Mouse (Mus musculus) liver, adult 2 months (tissue): ENCODE measurements around the gene Pard3. TPM values are rescaled to one million over a fixed set of nuclear protein-coding genes. Genes with fewer than 3 reads are reported as not detected.

Experiments
- DNase-seq: peaks from one replicate; pipeline ENCODE4 v3.0.0-alpha.2; 2011; ENCODE audit warnings: low read depth, low spot score; ENCODE audit errors: extremely low read depth
- H3K27ac ChIP-seq: fragments of 200-500 bp; replicated peaks from 2 replicates; pipeline ENCODE4 v1.5.1; 2012; ENCODE audit warnings: low read depth, mild to moderate bottlenecking, control low read depth, inconsistent platforms, low read length; ENCODE audit not compliant: insufficient read depth
- H3K27me3 ChIP-seq: fragments of 200-500 bp; 2 replicates; pipeline ENCODE4 v1.6.1; 2012; ENCODE audit warnings: mild to moderate bottlenecking, moderate library complexity, low read length, inconsistent platforms; ENCODE audit not compliant: control insufficient read depth, insufficient read depth
- H3K36me3 ChIP-seq: fragments of 200-500 bp; 2 replicates; pipeline ENCODE4 v1.6.1; 2012; ENCODE audit warnings: low read length, inconsistent platforms; ENCODE audit not compliant: control insufficient read depth, insufficient read depth
- H3K4me1 ChIP-seq: fragments of 200-500 bp; 2 replicates; pipeline ENCODE4 v1.6.1; 2011; ENCODE audit warnings: low read length; ENCODE audit not compliant: control insufficient read depth, insufficient read depth
- H3K4me3 ChIP-seq: fragments of 200-500 bp; 2 replicates; pipeline ENCODE4 v1.5.1; 2011; ENCODE audit warnings: low read depth, mild to moderate bottlenecking, control low read depth, low read length, moderate library complexity; ENCODE audit not compliant: insufficient read depth
- H3K79me2 ChIP-seq: fragments of 200-500 bp; 2 replicates; pipeline ENCODE4 v1.6.1; 2012; ENCODE audit warnings: inconsistent platforms, mild to moderate bottlenecking, low read length, moderate library complexity; ENCODE audit not compliant: control insufficient read depth, insufficient read depth
- H3K9ac ChIP-seq: fragments of 200-500 bp; 2 replicates; pipeline ENCODE4 v1.6.1; 2012; ENCODE audit warnings: low read depth, mild to moderate bottlenecking, control low read depth, inconsistent platforms, low read length
- CTCF ChIP-seq: fragments of 200-500 bp; IDR thresholded peaks from 2 replicates; pipeline ENCODE4 v1.5.1; 2011; ENCODE audit warnings: low read depth, low read length, control low read depth
- POLR2A ChIP-seq: fragments of 200-500 bp; IDR thresholded peaks from 2 replicates; pipeline ENCODE4 v1.6.1; 2011; ENCODE audit warnings: low read length, control low read depth; ENCODE audit not compliant: insufficient read depth; ENCODE audit errors: extremely low read depth
- WGBS: fragments of 180-500 bp; shearing (Covaris S2); methylation state at CpG from one replicate; pipeline ENCODE4 v1.1.7; 2018; 5-methylcytosine and 5-hydroxymethylcytosine counted together
- polyA plus RNA-seq: library from polyadenylated mRNA; depleted of rRNA; stranded (reverse); fragments of >200 nt; gene quantifications from 2 replicates; pipeline ENCODE4 v1.2.3, GENCODE M21; 2012
- total RNA-seq: library from RNA; depleted of rRNA; stranded (reverse); fragments of >200 nt; gene quantifications from 2 replicates; pipeline ENCODE4 v1.2.3, GENCODE M21; 2014

The Pard3 gene
- total and polyA plus RNA-seq, 2 experiments, result 47.4 to 61.4 TPM

DNA sequence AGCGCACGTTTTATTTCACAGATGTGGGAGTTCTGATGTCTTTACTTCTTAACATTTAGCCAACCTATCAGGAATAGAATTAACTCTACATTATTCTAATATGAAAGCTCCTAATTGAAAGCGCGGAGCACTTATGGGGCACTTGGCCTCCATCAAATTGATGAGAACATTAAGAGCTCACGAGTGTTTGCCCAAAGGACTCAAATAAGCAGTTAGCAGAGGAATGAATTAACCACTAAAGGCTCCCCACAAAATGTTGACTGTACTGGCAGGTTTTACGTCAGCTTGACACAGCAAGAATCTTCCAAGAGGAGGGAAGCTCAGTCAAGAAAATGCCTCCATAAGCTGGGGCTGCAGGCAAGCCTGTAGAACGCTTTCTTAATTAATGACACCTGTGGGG is 32.1 kb downstream of the Pard3 start:
- Histone ChIP-seq H3K4me1 (peaks cover 16% of the 10 kb centered on the region), H3K36me3 (no peaks in the 10 kb centered on the region), H3K79me2 (peaks cover 34% of the 10 kb centered on the region; the same call in 1 of the 2 replicates), H3K27me3 (no peaks in the 10 kb centered on the region), H3K9ac (no peak overlapping the region), H3K27ac (no peak overlapping the region), H3K4me3 (no peak overlapping the region)
- no peak for DNase-seq
- WGBS, result 89% methylated on average over 7 of the region's 7 CpGs
- TF ChIP-seq CTCF, result no peak
- TF ChIP-seq POLR2A, result no peak

DNA sequence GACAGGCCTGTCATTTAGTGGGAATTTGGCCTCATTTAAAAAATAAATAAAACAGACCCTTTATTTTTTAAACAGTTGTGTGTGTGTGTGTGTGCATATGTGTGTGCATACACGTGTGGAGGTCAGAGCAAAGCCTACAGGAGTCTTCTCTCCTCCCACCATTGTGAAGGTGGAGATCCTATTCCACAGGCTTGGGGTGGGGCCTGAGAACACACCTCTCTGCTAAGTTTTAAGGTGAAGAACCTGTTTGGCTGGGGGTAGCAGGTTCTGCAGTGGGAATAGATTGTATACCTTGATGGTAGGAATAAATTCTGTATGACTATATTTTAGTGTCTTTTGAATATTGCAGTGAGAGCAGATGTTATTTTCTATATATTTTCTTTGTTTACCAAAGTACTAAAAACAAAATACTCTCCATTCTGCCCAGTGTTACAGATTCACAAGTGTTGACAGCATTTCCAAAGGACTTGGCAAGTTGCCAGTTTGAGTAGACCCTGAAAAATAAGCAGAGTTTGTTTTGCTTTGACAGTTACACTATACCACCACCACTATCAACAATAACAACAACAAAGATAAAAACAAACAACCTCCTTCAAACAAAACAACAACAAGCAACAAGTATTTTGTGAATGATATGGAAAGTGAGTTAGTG is 35.9 kb downstream of the Pard3 start:
- H3K9ac ChIP-seq, result no peak overlapping the region
- no peak overlapping the region for H3K4me3 ChIP-seq
- no peaks in the 10 kb centered on the region for H3K27me3 ChIP-seq
- peaks cover 11% of the 10 kb centered on the region for H3K4me1 ChIP-seq
- 53% methylated on average over 1 of the region's 1 CpGs for WGBS
- peaks cover 38% of the 10 kb centered on the region; the same call in 1 of the 2 replicates for H3K79me2 ChIP-seq
- H3K36me3 ChIP-seq, result no peaks in the 10 kb centered on the region
- TF ChIP-seq CTCF (no peak), POLR2A (no peak)
- DNase-seq, result no peak
- no peak overlapping the region for H3K27ac ChIP-seq

DNA sequence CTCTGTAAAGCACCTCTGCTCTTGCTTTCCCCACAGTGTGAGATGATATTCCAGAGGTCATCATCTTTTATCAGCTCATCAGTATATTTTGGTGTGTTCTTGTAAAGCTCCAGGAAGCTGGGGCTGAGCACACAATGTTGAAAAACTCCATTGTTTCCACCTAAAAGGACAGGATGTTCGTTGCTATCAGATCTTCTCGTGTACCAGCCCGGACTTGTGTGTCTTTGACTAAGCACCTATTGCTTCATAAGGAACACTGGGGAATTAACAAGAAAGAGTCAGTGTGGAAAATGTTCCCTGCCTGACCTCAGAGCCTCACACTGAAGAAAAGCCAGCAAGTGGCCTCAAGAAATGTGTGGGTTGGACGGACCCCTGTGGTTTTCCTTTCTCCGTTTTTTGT is 39.6 kb downstream of the Pard3 start:
- H3K9ac ChIP-seq, result no peak overlapping the region
- 55% methylated on average over 5 of the region's 5 CpGs for WGBS
- H3K27me3 ChIP-seq, result no peaks in the 10 kb centered on the region
- TF ChIP-seq CTCF (no peak), POLR2A (no peak)
- H3K27ac ChIP-seq, result no peak overlapping the region
- H3K4me3 ChIP-seq, result no peak overlapping the region
- DNase-seq, result no peak
- peaks cover 45% of the 10 kb centered on the region; the same call in 1 of the 2 replicates for H3K79me2 ChIP-seq
- H3K4me1 ChIP-seq, result peaks cover 8% of the 10 kb centered on the region
- H3K36me3 ChIP-seq, result no peaks in the 10 kb centered on the region

DNA sequence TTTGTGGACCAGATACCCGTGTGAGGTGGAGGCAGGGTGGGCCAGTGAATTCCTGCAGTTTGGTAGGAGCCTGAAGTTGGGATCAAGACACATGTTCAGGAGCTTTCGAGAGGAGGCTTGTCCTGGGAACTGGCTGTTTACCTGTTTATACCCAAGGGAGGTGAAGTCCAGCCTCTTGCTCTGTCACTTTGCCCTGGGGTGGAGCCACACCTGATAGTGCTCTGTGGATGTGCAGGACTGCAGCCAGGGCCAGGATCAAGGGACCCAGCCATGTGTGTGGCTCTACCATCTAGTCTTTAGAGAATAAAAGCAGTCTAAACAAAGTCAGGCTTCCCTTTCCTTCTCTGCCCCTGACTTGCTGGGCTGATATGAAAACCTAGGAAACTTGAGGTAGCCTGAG is 40.9 kb downstream of the Pard3 start:
- H3K4me1 ChIP-seq, result peaks cover 8% of the 10 kb centered on the region
- H3K9ac ChIP-seq, result no peak overlapping the region
- no peaks in the 10 kb centered on the region for H3K27me3 ChIP-seq
- H3K36me3 ChIP-seq, result no peaks in the 10 kb centered on the region
- H3K4me3 ChIP-seq, result no peak overlapping the region
- TF ChIP-seq CTCF (no peak; the same call in 1 of the 2 replicates), POLR2A (no peak)
- H3K79me2 ChIP-seq, result peaks cover 38% of the 10 kb centered on the region; the same call in 1 of the 2 replicates
- WGBS, result 26% methylated on average over 2 of the region's 2 CpGs
- peak overlapping the region; percentile 80 for H3K27ac ChIP-seq
- DNase-seq, result peak; percentile 87

DNA sequence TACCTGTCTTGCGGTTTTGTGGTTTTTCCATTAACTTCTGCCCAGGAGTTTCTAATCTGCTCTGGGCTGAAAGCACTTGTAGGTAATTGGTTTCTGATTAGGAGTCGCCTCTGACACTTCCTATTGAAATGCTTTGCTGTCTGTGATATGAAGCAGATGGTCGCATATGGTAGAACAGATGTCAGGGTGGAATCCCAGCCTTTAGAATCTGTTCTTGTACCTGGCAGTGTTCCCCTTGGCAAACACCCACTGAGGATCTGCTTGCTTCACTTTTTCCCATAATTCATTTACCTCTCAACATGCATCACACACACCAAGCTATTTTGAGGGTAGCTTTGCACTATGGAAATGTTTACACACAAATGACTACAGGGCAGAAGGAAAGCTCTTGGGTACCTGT is 44.2 kb downstream of the Pard3 start:
- Histone ChIP-seq H3K36me3 (no peaks in the 10 kb centered on the region), H3K27me3 (no peaks in the 10 kb centered on the region), H3K4me1 (peaks cover 9% of the 10 kb centered on the region), H3K27ac (no peak overlapping the region), H3K9ac (no peak overlapping the region), H3K79me2 (peaks cover 44% of the 10 kb centered on the region), H3K4me3 (no peak overlapping the region)
- DNase-seq, result no peak
- WGBS, result 45% methylated on average over 3 of the region's 3 CpGs
- TF ChIP-seq POLR2A, result no peak
- no peak for TF ChIP-seq CTCF

DNA sequence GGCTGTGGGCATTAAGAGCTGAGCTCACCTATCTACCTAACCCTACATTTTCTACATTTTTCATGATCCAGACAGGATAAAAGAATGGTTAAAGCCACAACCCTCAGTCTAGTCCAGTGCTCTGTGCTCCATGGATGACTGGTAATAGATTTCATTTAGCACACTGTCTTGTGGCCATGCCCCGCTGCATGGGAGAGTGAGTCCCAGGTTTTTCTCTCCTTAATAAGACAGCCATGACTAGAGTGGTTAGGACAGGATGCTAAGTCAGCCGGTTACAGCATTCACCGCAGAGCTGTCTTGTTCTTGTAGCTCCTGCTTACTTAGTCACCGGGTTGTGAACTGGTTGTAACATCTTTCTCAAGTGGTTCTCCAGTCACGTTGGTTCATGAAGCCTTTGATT is 49.5 kb downstream of the Pard3 start:
- peaks cover 16% of the 10 kb centered on the region for H3K4me1 ChIP-seq
- WGBS, result 89% methylated on average over 5 of the region's 5 CpGs

More for the DNA sequence above, 49.5 kb downstream of the Pard3 start:
- no peak overlapping the region for H3K9ac ChIP-seq
- DNase-seq, result no peak
- no peaks in the 10 kb centered on the region for H3K36me3 ChIP-seq
- H3K27me3 ChIP-seq, result no peaks in the 10 kb centered on the region
- no peak overlapping the region for H3K27ac ChIP-seq
- peaks cover 58% of the 10 kb centered on the region for H3K79me2 ChIP-seq
- no peak for TF ChIP-seq CTCF
- TF ChIP-seq POLR2A, result no peak
- no peak overlapping the region for H3K4me3 ChIP-seq
